Mouse (Mus musculus) frontal cortex, adult (tissue): ENCODE data around the gene Tas2r126.
"Not testable (repeated sequence)": the region's sequence is repeated elsewhere in the genome, so short reads cannot be mapped to it uniquely, and the experiment has no call there.

Experiments
- ATAC-seq: cut with Nextera tagmentation; 2 replicates; pipeline ENCODE4 v1.9.2; 2017; ENCODE audit warnings: mild to moderate bottlenecking, moderate library complexity, mixed read lengths; ENCODE audit not compliant: low TSS enrichment

Tas2r126 gene

GRCm38 (mm10) chr6:42434446-42434845, at the start of gene Tas2r126:
Gene Tas2r126, plus strand, starts transcription at chr6:42434535.
- no peak for ATAC-seq

GRCm38 (mm10) chr6:42385635-42386034, 48.7 kb upstream of the Tas2r126 start:
- ATAC-seq: peak; percentile 64

- no peak for ATAC-seq
Measured at GRCm38 (mm10) chr6:42391796-42392330, 42.5 kb upstream of the Tas2r126 start.

GRCm38 (mm10) chr6:42395960-42396809, 38.1 kb upstream of the Tas2r126 start:
- ATAC-seq: peak; percentile 72

DNA sequence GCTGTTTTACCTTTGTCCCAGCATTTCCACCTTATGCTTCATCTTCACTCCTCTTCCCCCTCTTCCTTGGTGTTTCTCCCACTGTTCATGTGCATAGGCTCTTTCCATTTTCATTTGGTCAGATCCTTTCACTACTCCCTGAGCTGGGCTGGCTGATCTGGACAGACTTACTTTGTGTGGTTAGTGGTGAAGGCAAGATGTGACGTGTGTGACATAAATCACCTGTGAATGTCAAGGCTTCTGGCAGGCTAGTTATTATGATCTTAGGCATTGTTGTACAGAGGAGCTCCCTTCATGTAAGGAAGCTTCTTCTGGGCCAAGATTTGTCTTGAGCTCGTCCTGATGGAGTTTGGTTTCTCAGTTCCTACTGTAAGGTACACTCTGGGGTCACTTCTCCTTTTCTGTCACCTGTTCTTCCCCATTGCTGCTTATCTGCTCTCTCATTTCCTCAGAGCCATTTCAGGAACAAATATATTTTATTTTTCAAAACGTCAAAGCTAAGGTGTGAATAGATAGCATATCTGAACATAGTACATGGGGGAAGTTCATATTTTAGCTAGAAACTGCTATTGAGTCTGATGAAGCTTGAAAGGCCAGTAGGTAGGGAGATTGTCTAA, 37.2 kb upstream of the Tas2r126 start:
- ATAC-seq: no peak

GRCm38 (mm10) chr6:42398285-42398684, 36.0 kb upstream of the Tas2r126 start:
- ATAC-seq: no peak

GRCm38 (mm10) chr6:42398998-42399397, 35.3 kb upstream of the Tas2r126 start:
- ATAC-seq: no peak

- ATAC-seq: no peak
Measured at GRCm38 (mm10) chr6:42399938-42400337, 34.4 kb upstream of the Tas2r126 start, which contains the start of gene Tas2r143. Gene Tas2r143, plus strand, starts transcription at chr6:42400238.

GRCm38 (mm10) chr6:42405134-42405533, 29.2 kb upstream of the Tas2r126 start, which contains the start of gene Tas2r135:
Gene Tas2r135, plus strand, starts transcription at chr6:42405434.
- no peak for ATAC-seq

GRCm38 (mm10) chr6:42419443-42419842, 14.9 kb upstream of the Tas2r126 start:
- peak; percentile 93 for ATAC-seq

- no peak for ATAC-seq
Measured at GRCm38 (mm10) chr6:42421439-42421838, 12.9 kb upstream of the Tas2r126 start.

DNA sequence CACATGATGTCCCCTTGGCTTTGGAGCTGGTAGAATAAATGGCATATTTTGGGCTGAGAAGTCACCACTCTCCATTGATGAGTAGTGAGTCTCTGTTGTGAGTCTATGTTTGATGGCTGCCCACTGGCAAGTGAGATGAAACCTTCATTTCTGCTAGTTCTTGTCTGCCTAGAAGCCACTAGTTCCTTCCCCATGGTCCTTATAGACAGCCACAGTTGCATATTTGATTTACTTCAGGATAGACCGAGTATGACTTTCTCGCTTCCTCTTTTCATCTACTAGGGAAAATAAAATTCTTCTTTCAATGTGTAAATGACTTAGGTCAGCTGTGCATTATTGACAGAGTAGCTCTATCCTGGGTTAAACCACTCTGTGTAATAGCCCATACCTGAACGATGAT, 9.9 kb upstream of the Tas2r126 start:
- ATAC-seq: no peak

GRCm38 (mm10) chr6:42426337-42426736, 8.0 kb upstream of the Tas2r126 start:
- ATAC-seq: peak; percentile 96

GRCm38 (mm10) chr6:42433554-42433953, 781 bp upstream of the Tas2r126 start:
- ATAC-seq: no peak

- ATAC-seq: no peak
Measured at GRCm38 (mm10) chr6:42435490-42435889, 1.2 kb downstream of the Tas2r126 start.

- ATAC-seq: no peak
Measured at GRCm38 (mm10) chr6:42441395-42441794, 7.1 kb downstream of the Tas2r126 start.

DNA sequence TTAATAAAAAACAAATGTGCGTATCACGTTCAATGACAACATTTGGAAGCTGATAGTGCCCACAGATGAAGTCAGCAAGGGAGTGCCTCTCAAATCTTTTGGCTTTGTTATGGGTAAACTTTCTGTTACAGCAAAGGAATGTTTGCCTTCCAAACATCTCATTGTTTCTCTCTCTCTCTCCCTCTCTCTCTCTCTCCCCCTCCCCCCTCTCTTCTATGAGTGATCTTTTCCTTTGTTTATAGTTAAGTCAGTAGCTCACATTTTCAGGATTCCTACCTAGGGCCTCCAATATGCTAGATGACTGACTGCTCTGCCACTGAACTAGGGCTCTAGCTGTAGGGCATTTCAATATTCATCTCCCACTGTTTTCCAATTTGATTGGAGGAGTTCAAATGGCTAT, 10.2 kb downstream of the Tas2r126 start:
- ATAC-seq: no peak

DNA sequence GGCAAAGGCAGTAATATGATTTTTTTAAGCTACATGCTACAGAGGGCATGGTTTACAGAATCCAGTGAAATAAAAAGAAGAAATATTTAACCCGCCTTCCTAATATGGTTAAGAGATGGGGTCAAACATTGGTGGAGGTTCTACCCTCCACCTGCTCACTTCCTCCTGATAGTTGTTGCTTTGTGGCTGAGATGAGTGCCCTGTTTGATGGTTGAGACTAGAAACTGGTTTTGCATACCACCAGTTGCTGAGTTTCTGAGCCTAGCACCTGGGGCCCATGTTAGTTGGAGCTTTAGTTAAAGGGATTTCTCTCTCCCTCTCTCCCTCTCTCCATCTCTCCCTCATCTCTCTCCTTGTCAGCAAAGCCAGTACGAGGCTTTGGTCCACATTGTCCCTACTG, 13.0 kb downstream of the Tas2r126 start:
- no peak for ATAC-seq

DNA sequence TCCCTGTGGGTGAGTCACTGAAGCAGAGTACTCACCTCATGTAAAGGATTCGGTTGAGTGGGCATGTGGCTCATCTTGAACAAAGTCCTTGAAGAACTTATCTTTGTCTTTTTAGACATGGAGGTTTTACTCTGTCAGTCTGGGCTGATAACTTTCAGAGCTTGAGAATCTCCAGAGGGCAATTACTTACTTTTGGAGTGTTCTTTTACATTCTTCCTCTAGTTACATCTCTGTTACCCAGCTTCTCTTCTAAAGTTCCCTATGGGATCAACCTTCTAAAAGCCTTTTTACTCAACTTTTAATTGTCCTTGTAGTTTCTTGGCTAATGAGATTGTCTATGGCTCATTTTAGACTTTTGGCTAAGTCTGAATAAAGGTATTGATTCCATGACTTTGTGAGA, 30.8 kb downstream of the Tas2r126 start, which contains the start of gene Olfr458:
TSS of gene Olfr458 (minus strand) at position 101 of the 400 bp plus-strand sequence.
- ATAC-seq: no peak

- no peak for ATAC-seq
Measured at GRCm38 (mm10) chr6:42470542-42470941, 36.2 kb downstream of the Tas2r126 start.

DNA sequence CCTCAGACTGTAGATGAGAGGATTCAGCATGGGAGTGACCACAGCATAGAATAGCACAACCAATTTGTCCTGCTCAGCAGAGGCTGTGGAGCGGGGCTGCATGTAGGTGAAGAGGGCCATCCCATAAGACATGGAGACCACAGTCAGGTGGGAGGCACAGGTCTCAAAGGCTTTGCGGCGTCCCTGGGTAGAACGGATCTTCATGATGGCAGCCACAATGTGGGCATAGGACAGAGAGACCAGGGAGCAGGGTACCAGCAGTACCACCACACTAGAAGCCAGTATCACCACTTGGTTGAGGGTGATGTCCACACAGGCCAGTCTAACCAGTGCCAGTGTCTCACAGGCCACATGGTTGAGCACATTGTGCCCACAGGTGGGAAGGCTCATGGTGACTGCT, 37.0 kb downstream of the Tas2r126 start:
- ATAC-seq: not testable (repeated sequence)

DNA sequence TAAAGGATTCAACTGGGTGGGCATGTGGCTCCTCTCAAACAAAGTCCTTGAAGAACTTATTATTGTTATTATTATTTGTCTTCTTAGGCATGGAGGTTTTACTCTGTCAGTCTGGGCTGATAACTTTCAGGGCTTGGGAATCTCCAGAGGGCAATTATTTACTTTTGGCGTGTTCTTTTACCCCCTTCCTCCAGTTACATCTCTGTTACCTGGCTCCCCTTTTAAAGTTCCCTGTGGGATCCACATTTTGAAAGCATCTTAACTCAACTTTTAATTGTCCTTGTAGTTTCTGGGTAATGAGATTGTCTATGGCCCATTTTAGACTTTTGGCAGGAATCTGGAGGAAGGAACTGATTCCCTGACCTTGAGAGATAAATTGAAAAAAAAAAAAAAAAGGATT, 41.9 kb downstream of the Tas2r126 start, which contains the start of gene Olfr457:
TSS of gene Olfr457 (minus strand) at position 101 of the 400 bp plus-strand sequence.
- ATAC-seq: no peak

DNA sequence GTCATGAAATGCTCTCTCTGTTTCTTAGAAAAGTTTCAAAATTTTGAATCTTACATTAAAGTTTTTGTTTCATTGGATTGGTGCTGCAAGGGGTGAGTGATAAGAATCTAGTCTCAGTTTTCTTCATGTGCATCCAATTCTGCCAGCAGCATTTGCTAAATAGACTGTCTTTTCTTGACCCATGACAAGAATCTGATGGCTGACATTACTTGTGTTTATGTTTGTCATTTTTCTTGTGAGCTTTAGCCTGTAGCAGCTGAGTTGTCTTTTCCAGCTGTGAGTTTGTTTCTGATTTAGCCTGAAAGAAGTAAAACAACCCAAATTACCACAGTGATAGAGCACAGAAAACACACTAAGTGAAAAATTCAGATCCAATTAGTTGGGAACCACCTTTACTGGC, 50.3 kb downstream of the Tas2r126 start:
- ATAC-seq: no peak
